23 mouse cellular contexts compared by ENCODE assay signal in the genomic region with DNA sequence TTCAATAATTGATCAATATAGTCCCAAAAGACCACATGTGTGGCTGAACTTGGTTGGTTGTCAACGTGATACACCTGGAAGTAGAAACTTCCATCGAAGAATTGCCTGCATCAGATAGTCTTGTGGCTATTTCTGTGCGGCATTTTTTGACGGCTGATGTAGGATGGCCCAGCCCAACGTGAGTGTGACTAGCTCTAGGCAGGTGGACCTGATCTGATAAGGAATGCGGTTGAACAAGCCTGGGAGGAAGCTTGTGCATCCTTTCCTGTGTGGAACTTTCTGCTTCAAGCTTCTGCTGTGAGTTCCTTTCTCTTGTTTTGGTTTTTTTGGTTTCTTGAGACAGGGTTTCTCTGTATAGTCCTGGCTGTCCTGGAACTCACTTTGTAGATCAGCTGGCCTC.
"Had no signal": no experiment of that assay in that cellular context is flagged by ENCODE, and none has a peak within 500 bp of the region (broad histone marks: within the 10 kb centered on the region; RNA-seq: fewer than 3 reads in every experiment).

No protein-coding gene starts in this region.

- H3K4me3 ChIP-seq: intestine, embryonic 15.5 days; kidney, embryonic 15.5 days; layer of hippocampus, adult 2 months; left cerebral cortex, adult 2 months; limb, embryonic 12.5 days; limb, embryonic 15.5 days; midbrain, embryonic 12.5 days; myocyte; neural tube, embryonic 13.5 days; stomach, embryonic 15.5 days had no signal

- H3K27ac ChIP-seq: intestine, embryonic 15.5 days; kidney, embryonic 15.5 days; layer of hippocampus, adult 2 months; left cerebral cortex, adult 2 months; limb, embryonic 12.5 days; limb, embryonic 15.5 days; midbrain, embryonic 12.5 days; neural tube, embryonic 13.5 days; stomach, embryonic 15.5 days had no signal

- H3K4me2 ChIP-seq: intestine, embryonic 15.5 days; kidney, embryonic 15.5 days; limb, embryonic 12.5 days; limb, embryonic 15.5 days; lung, embryonic 14.5 days; midbrain, embryonic 12.5 days; neural tube, embryonic 13.5 days; stomach, embryonic 15.5 days had no signal

- H3K27me3 ChIP-seq: intestine, embryonic 15.5 days; kidney, embryonic 15.5 days; limb, embryonic 12.5 days; limb, embryonic 15.5 days; neural tube, embryonic 13.5 days; stomach, embryonic 15.5 days had no signal

- ATAC-seq: intestine, embryonic 15.5 days; lung, postnatal 0 days; midbrain, embryonic 16.5 days had no signal

- H3K9ac ChIP-seq: intestine, embryonic 15.5 days; kidney, embryonic 15.5 days; limb, embryonic 12.5 days; limb, embryonic 15.5 days; lung, embryonic 14.5 days; midbrain, embryonic 12.5 days; neural tube, embryonic 13.5 days; stomach, embryonic 15.5 days had no signal

- H3K36me3 ChIP-seq: intestine, embryonic 15.5 days; kidney, embryonic 15.5 days; limb, embryonic 12.5 days; limb, embryonic 15.5 days; midbrain, embryonic 12.5 days; neural tube, embryonic 13.5 days; stomach, embryonic 15.5 days had no signal

- H3K9me3 ChIP-seq: intestine, embryonic 15.5 days; kidney, embryonic 15.5 days; limb, embryonic 12.5 days; limb, embryonic 15.5 days; midbrain, embryonic 12.5 days; neural tube, embryonic 13.5 days; stomach, embryonic 15.5 days had no signal

- DNase-seq: kidney, adult 11 months; kidney, adult 8-10 months; kidney, postnatal 10 days; layer of hippocampus, adult 9-11 months; layer of hippocampus, postnatal 36 days; left cerebral cortex, postnatal 4 days; lung, embryonic 14.5 days; retina, postnatal 1 day; right cerebral cortex, postnatal 25 days; spleen, adult 18-20 months; thymus, postnatal 36 days had no signal

- H3K4me1 ChIP-seq: intestine, embryonic 15.5 days; midbrain, embryonic 12.5 days; stomach, embryonic 15.5 days had no signal
